Mouse (Mus musculus) liver, embryonic 15.5 days (tissue): ENCODE measurements around the gene Cdkl5. TPM values are rescaled to one million over a fixed set of nuclear protein-coding genes. Genes with fewer than 3 reads are reported as not detected.

ENCODE experiments used
- ATAC-seq: fragments of 200-750 bp; cut with Nextera tagmentation; 2 replicates; pipeline ENCODE4 v1.8.0; 2017; ENCODE audit warnings: moderate number of reproducible peaks, mild to moderate bottlenecking, moderate library complexity; ENCODE audit not compliant: insufficient read depth
- H3K27ac ChIP-seq: fragments of 300-500 bp; sonication (generic); replicated peaks from 2 replicates; pipeline ENCODE4 v1.5.1; 2015; ENCODE audit warnings: mild to moderate bottlenecking, inconsistent platforms
- H3K27me3 ChIP-seq: fragments of 300-500 bp; sonication (generic); 2 replicates; pipeline ENCODE4 v1.6.1; 2015; ENCODE audit warnings: mild to moderate bottlenecking, inconsistent platforms
- H3K36me3 ChIP-seq: fragments of 300-500 bp; sonication (generic); replicated peaks from 2 replicates; pipeline ENCODE4 v1.6.1; 2015; ENCODE audit warnings: moderate library complexity, mild to moderate bottlenecking, inconsistent platforms
- H3K4me1 ChIP-seq: fragments of 300-500 bp; sonication (generic); replicated peaks from 2 replicates; pipeline ENCODE4 v1.6.1; 2015; ENCODE audit warnings: inconsistent platforms
- H3K4me2 ChIP-seq: fragments of 300-500 bp; sonication (generic); 2 replicates; pipeline ENCODE4 v1.6.1; 2015; ENCODE audit warnings: moderate library complexity, mild to moderate bottlenecking, inconsistent platforms
- H3K4me3 ChIP-seq: fragments of 300-500 bp; sonication (generic); replicated peaks from 2 replicates; pipeline ENCODE4 v1.5.1; 2015; ENCODE audit warnings: mild to moderate bottlenecking, inconsistent platforms
- H3K9ac ChIP-seq: fragments of 300-500 bp; sonication (generic); 2 replicates; pipeline ENCODE4 v1.6.1; 2015; ENCODE audit warnings: moderate library complexity, mild to moderate bottlenecking, inconsistent platforms
- H3K9me3 ChIP-seq: fragments of 300-500 bp; sonication (generic); replicated peaks from 2 replicates; pipeline ENCODE4 v1.6.1; 2016; ENCODE audit warnings: inconsistent platforms
- WGBS: fragments of 180-500 bp; shearing (Covaris S2); methylation state at CpG from one replicate; pipeline ENCODE4 v1.1.7; 2015; ENCODE audit warnings: mixed read lengths; ENCODE audit not compliant: insufficient replicate concordance; 5-methylcytosine and 5-hydroxymethylcytosine counted together
- polyA plus RNA-seq: library from polyadenylated mRNA; unstranded; fragments of >200 nt; fragmentation: Nextera tagmentation; extraction: Ambion mirVana; gene quantifications from 2 replicates; pipeline ENCODE4 v1.2.1, GENCODE M21; 2015

The Cdkl5 gene
- polyA plus RNA-seq, 1 experiment from 2014 or later = 0.16 TPM

DNA sequence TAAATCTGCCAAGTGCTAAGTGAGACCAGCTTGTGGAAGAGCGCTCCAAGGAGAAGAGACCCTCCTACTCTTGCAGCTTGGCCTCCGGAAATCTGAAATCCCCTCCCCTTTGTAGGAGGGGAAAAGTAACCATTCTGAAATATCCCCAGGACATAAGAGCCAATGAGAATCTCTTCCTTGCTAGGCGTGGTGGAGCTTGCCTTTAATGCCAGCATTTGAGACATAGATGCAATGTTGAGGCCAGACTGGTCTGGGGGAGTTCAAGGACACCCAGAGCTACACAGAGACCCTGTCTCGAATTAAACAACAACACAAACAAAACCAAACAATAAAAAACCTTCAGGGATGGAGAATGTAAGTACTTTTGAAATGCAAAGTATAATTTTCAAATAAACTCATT lies 87.6 kb downstream of the Cdkl5 start, which contains the start of gene Gja6:
TSS of gene Gja6 (minus strand) at position 101 of the 400 bp plus-strand sequence.
- H3K4me1 ChIP-seq = 0 out of 2 replicates have a peak, but pooled peaks cover 2% of the 10 kb centered on the region
- 48% methylated on average over 4 of the region's 4 CpGs for WGBS

DNA sequence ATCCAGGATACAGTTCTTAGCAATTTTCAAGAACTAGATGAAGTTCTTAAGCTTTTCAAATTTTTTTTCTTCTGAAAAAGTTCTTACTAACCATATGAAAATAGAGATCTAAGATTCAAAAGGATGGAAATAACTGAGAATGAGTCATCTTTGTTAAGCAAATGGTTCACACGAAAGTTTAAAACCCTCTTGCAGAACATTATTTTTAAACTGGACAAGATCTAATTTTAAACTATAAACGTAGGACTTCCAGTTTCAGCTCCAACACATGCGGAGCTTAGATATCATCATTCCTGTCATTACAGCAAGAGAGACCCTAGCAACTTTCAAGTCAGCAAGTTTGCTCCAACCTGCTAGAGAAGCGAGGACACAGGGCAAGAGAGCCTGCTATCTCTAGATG lies 88.0 kb downstream of the Cdkl5 start:
- 45% methylated on average over 4 of the region's 4 CpGs for WGBS
- H3K9me3 ChIP-seq = no peaks in the 10 kb centered on the region
- no peak overlapping the region for H3K27ac ChIP-seq
- H3K4me1 ChIP-seq = 0 out of 2 replicates have a peak, but pooled peaks cover 2% of the 10 kb centered on the region
- H3K9ac ChIP-seq = no peak overlapping the region
- no peak for ATAC-seq
- no peaks in the 10 kb centered on the region for H3K36me3 ChIP-seq
- H3K27me3 ChIP-seq = no peaks in the 10 kb centered on the region
- H3K4me3 ChIP-seq = no peak overlapping the region
- H3K4me2 ChIP-seq = no peak overlapping the region

More for the DNA sequence above, 87.6 kb downstream of the Cdkl5 start, which contains the start of gene Gja6:
- H3K4me3 ChIP-seq = no peak within 1 kb of the TSS
- no peaks in the 10 kb centered on the region for H3K9me3 ChIP-seq
- no peaks in the 10 kb centered on the region for H3K36me3 ChIP-seq
- no peak within 1 kb of the TSS for H3K4me2 ChIP-seq
- H3K27me3 ChIP-seq = no peaks in the 10 kb centered on the region
- ATAC-seq = no peak
- no peak within 1 kb of the TSS for H3K27ac ChIP-seq
- H3K9ac ChIP-seq = no peak within 1 kb of the TSS

DNA sequence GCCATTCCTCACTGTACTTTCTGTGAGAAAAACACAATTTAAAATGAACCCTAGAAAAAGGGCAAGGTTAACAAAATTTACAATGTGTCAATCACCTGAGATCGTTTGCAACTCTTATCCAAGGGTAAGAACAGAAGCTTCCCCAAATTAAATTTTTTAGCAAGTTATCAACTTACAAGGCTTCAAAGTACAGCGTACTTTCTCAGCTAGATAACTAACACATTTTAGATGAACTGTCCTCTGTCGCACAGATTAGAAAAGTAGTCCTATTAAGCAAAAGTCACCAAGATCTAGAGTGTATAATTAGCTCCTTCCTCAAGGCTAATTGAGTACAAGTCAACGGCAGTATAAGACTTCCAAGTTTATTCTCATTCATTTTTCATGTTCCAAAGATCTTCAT lies 88.6 kb downstream of the Cdkl5 start:
- Histone ChIP-seq H3K36me3 (no peaks in the 10 kb centered on the region), H3K27me3 (no peaks in the 10 kb centered on the region), H3K9me3 (no peaks in the 10 kb centered on the region), H3K27ac (no peak overlapping the region), H3K4me2 (no peak overlapping the region), H3K4me3 (no peak overlapping the region), H3K9ac (no peak overlapping the region), H3K4me1 (0 out of 2 replicates have a peak, but pooled peaks cover 2% of the 10 kb centered on the region)
- no peak for ATAC-seq
- WGBS = 37% methylated on average over 4 of the region's 4 CpGs

DNA sequence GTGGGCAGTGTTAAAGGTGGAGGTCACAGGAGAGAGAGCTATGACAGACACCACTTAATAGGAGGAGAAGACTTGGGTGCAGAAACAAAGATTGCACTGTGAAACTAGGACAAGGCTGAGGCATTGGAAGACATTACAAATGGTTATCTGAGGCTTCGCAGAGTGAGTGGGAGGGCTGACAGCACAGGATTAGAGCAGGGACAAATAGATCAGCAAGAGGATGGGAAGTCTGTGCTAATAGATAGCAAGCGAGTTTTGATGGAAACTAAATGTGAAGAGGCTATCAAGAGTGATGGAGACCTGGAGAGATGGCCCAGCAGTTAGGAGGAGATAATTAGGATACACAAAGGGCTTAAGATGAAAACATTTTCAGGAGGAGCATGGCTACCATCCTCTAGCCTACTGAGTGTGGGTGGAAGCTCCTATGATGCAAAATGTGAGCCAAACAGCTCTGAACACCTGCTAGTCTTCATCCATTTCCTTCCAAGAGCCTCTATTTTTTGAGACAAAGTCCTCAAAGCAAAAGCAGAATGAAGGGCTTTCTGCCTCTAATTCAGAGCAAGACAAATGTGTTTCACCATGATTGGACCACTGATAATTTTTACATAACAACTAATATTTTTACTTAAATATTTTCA lies 89.3 kb downstream of the Cdkl5 start:
- Histone ChIP-seq H3K9ac (no peak overlapping the region), H3K36me3 (no peaks in the 10 kb centered on the region), H3K27me3 (no peaks in the 10 kb centered on the region), H3K4me2 (peak overlapping the region; percentile 25; the same call in 1 of the 2 replicates), H3K27ac (peak overlapping the region; percentile 68), H3K9me3 (no peaks in the 10 kb centered on the region), H3K4me3 (no peak overlapping the region), H3K4me1 (0 out of 2 replicates have a peak, but pooled peaks cover 2% of the 10 kb centered on the region)
- 21% methylated on average over 2 of the region's 2 CpGs for WGBS
- peak; percentile 90 for ATAC-seq

DNA sequence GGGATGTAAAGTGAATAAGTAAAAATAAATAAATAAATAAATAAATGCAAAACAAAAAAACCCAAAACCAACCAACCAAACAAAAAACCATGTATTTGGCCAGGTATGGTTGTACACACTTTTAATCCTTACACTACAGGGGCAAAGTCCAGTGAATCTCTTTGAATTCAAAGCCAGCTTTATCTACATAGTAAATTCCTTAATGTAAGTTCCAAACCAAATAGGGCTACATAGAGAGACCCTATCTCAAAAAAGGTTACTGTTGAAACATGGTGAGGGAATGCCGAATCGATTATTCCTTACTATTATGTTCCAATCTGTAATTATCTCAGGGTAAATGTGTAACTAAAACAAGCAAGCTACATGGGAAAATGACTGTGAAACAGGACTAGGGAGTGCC lies 93.4 kb downstream of the Cdkl5 start:
- H3K27me3 ChIP-seq = no peaks in the 10 kb centered on the region
- WGBS = 77% methylated on average over 2 of the region's 2 CpGs
- no peak for ATAC-seq
- no peak overlapping the region for H3K9ac ChIP-seq
- H3K27ac ChIP-seq = no peak overlapping the region
- H3K4me3 ChIP-seq = no peak overlapping the region
- H3K36me3 ChIP-seq = no peaks in the 10 kb centered on the region
- 0 out of 2 replicates have a peak, but pooled peaks cover 2% of the 10 kb centered on the region for H3K4me1 ChIP-seq
- no peaks in the 10 kb centered on the region for H3K9me3 ChIP-seq
- H3K4me2 ChIP-seq = no peak overlapping the region

DNA sequence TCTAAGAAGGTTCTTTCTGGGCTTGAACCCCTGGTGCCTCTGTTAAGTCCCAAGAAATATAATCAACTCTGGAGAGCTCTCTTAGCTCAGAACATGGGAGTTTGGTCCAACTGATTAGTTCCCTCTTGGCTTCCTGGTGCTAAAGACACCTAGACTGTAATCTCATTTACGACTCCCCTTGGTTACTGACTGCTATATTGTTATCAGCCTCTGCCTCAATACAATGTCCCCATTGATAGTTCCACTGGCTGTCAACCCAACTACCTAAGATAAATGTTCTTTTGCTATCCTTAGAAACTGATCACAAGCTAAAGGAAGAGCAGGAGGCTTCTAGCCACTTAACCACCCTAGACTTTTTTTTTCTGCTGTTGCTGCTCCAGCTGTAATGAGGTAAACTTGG lies 102.4 kb downstream of the Cdkl5 start:
- H3K4me3 ChIP-seq = no peak overlapping the region
- WGBS = 21% methylated on average over 1 of the region's 1 CpGs
- no peaks in the 10 kb centered on the region for H3K27me3 ChIP-seq
- no peaks in the 10 kb centered on the region for H3K4me1 ChIP-seq
- no peak overlapping the region for H3K9ac ChIP-seq
- H3K36me3 ChIP-seq = no peaks in the 10 kb centered on the region
- H3K9me3 ChIP-seq = no peaks in the 10 kb centered on the region
- H3K4me2 ChIP-seq = no peak overlapping the region
- no peak overlapping the region for H3K27ac ChIP-seq
- peak; percentile 68 for ATAC-seq

DNA sequence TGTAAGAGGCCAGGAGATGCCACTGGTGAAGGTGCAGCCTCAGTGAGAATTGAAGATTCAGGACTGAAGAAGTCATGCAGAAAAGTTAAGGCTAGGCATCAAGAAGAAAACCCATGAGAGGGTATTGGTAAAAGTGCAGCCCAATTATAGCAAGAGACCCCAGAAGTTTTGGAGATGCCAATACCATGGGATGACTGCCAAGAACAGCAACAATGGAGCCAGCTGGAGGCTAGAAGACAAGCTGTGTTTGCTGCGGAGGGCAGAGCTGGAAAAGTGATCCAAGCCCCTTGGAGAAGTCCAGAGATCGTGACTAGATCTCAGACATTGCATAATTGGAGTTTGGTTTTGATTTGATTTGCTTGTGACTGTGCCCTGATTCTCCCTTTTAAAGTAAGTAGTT lies 108.2 kb downstream of the Cdkl5 start:
- Histone ChIP-seq H3K36me3 (no peaks in the 10 kb centered on the region), H3K27ac (no peak overlapping the region), H3K9me3 (no peaks in the 10 kb centered on the region), H3K4me3 (no peak overlapping the region), H3K27me3 (no peaks in the 10 kb centered on the region), H3K4me2 (no peak overlapping the region), H3K4me1 (no peaks in the 10 kb centered on the region), H3K9ac (no peak overlapping the region)
- WGBS = 71% methylated on average over 2 of the region's 2 CpGs
- no peak for ATAC-seq

DNA sequence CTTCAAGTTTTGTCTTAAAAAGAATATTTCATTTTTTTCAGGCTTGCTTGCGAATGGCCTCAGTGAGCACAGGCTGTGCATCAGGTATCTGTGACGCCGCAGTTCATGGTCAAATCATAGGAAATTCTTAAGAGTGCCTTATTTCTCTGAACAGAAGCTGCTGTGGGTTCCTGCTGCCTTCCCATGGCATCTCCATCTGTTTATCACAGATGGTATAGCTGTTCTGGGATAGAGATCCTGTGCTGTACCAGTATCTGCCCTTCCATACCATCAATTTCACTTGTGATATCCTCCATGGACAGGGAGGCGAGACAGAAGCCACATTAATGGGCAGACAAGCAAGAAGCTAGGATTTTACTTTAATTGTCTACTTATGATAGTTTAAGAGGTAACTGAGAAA lies 127.9 kb downstream of the Cdkl5 start:
- ATAC-seq = no peak
- 76% methylated on average over 4 of the region's 4 CpGs for WGBS

DNA sequence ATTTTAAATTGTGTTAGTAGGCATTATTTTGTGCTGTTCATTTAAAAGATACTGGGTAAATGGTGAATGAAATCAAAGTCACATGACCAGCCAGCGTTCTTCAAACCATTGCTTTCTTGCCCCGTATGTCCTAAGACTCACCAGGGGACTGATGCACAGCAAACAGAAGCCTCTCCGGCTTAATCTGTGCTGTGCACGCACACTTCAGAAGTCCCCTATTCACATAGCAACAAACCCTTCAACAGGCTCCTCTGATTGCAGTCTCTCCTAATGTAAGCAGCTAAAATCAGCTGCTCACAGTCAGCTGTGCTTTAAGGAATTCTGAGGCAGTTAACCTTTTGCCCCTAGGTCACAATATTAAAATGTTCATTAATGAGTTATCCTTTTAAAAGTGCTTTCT lies 129.5 kb downstream of the Cdkl5 start:
- Histone ChIP-seq H3K27ac (no peak overlapping the region), H3K4me3 (no peak overlapping the region), H3K27me3 (0 out of 2 replicates have a peak, but pooled peaks cover 5% of the 10 kb centered on the region), H3K9me3 (no peaks in the 10 kb centered on the region), H3K9ac (no peak overlapping the region), H3K4me2 (no peak overlapping the region), H3K36me3 (no peaks in the 10 kb centered on the region), H3K4me1 (no peaks in the 10 kb centered on the region)
- ATAC-seq = no peak
- WGBS = 77% methylated on average over 4 of the region's 4 CpGs

More for the DNA sequence above, 127.9 kb downstream of the Cdkl5 start:
- no peaks in the 10 kb centered on the region for H3K9me3 ChIP-seq
- no peak overlapping the region for H3K9ac ChIP-seq
- no peak overlapping the region for H3K27ac ChIP-seq
- H3K4me2 ChIP-seq = no peak overlapping the region
- H3K27me3 ChIP-seq = 0 out of 2 replicates have a peak, but pooled peaks cover 5% of the 10 kb centered on the region
- no peak overlapping the region for H3K4me3 ChIP-seq
- no peaks in the 10 kb centered on the region for H3K4me1 ChIP-seq
- no peaks in the 10 kb centered on the region for H3K36me3 ChIP-seq

DNA sequence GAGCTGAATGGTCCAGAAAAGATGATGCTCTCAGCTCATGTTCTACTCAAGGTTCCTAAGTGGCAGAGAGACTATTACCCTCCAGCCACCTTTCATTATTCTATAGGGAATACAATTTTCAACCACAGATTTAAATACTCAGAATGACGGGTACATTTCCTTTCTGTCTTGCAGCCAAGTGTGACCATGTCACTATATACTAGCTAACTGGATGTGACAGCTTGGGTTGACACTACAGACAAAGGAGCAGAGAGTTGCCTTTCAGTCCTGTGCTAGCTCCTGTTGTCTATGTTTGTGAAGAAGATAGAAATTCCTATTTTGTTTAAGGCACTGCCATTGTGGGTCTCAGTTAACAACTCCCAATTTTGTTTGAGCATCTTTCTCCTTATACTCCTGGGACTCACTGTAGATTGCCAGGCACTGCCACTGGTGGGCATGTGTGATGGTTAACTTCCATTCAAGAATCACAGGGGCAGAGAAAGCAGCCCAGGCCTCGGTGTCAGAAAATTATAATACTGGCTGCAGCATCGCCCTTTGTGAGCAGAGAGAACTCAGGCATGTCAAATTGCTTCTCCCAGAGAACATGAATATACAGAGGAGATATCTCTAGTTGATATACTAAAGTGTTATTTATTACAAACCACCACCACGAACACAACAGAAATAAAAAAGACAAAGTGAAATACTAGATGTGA lies 130.7 kb downstream of the Cdkl5 start:
- Histone ChIP-seq H3K36me3 (no peaks in the 10 kb centered on the region), H3K9me3 (no peaks in the 10 kb centered on the region), H3K4me3 (no peak overlapping the region), H3K27ac (no peak overlapping the region), H3K27me3 (0 out of 2 replicates have a peak, but pooled peaks cover 5% of the 10 kb centered on the region), H3K4me2 (no peak overlapping the region), H3K4me1 (no peaks in the 10 kb centered on the region), H3K9ac (no peak overlapping the region)
- 57% methylated on average over 4 of the region's 4 CpGs for WGBS
- ATAC-seq = no peak

DNA sequence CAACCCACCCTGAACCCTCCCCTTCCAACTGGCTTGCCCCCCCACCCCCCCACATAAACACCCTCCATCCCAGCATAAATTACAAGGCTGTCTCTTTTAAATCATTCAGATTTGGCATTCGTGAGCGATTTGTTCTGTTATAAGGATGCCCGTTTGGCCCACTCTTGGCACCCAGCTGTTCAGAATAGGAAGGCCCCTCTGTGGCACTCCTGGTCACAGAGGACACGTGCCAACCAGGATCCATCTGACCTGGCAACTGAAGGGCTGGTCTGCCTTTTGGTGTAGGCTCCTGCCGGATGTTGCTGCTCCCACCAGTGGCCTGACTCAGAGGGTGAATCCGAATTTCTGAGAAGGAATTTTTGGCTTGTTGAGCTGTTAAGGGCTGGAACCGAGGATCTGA lies 186.3 kb downstream of the Cdkl5 start:
- H3K4me1 ChIP-seq = no peaks in the 10 kb centered on the region
- 68% methylated on average over 7 of the region's 7 CpGs for WGBS
- H3K4me3 ChIP-seq = no peak overlapping the region
- H3K9me3 ChIP-seq = no peaks in the 10 kb centered on the region
- no peak overlapping the region for H3K9ac ChIP-seq
- ATAC-seq = no peak
- no peak overlapping the region for H3K4me2 ChIP-seq
- no peaks in the 10 kb centered on the region for H3K36me3 ChIP-seq
- H3K27ac ChIP-seq = no peak overlapping the region
- no peaks in the 10 kb centered on the region; the same call in 1 of the 2 replicates for H3K27me3 ChIP-seq
